Mouse (Mus musculus) T-cell, adult 2 months (primary cell): ENCODE data around the gene Ube2dnl1.

ENCODE experiments used
- DNase-seq: peaks from one replicate; pipeline ENCODE4 v3.0.0; 2022; ENCODE audit warnings: low spot score

The Ube2dnl1 gene

GRCm38 (mm10) chrX:114904712-114905111 is at the start of gene Ube2dnl1:
TSS of gene Ube2dnl1 (plus strand) at chrX:114905012.
- no peak for DNase-seq

- DNase-seq = no peak
Measured at GRCm38 (mm10) chrX:114895489-114895888, 9.3 kb upstream of the Ube2dnl1 start.

- DNase-seq = no peak
Measured at GRCm38 (mm10) chrX:114897506-114897905, 7.3 kb upstream of the Ube2dnl1 start.

GRCm38 (mm10) chrX:114903391-114903790 is 1.4 kb upstream of the Ube2dnl1 start:
- no peak for DNase-seq

GRCm38 (mm10) chrX:114907282-114907681 is 2.5 kb downstream of the Ube2dnl1 start, which contains the start of gene Ube2dnl2:
TSS of gene Ube2dnl2 (plus strand) at chrX:114907582.
- DNase-seq = no peak

GRCm38 (mm10) chrX:114955066-114955465 is 50.3 kb downstream of the Ube2dnl1 start:
- DNase-seq = no peak
